Mouse (Mus musculus) stomach, adult 2 months (tissue): ENCODE data around the gene Ccdc115. TPM values are rescaled to one million over a fixed set of nuclear protein-coding genes. Genes with fewer than 3 reads are reported as not detected.

Experiments used
- polyA plus RNA-seq: library from polyadenylated mRNA; depleted of rRNA; stranded (reverse); fragments of >200 nt; gene quantifications from 2 replicates; pipeline ENCODE4 v1.2.3, GENCODE M21; 2012; rRNA removed

The Ccdc115 gene
- 5.8 and 7.5 TPM in 2 replicates for polyA plus RNA-seq

DNA sequence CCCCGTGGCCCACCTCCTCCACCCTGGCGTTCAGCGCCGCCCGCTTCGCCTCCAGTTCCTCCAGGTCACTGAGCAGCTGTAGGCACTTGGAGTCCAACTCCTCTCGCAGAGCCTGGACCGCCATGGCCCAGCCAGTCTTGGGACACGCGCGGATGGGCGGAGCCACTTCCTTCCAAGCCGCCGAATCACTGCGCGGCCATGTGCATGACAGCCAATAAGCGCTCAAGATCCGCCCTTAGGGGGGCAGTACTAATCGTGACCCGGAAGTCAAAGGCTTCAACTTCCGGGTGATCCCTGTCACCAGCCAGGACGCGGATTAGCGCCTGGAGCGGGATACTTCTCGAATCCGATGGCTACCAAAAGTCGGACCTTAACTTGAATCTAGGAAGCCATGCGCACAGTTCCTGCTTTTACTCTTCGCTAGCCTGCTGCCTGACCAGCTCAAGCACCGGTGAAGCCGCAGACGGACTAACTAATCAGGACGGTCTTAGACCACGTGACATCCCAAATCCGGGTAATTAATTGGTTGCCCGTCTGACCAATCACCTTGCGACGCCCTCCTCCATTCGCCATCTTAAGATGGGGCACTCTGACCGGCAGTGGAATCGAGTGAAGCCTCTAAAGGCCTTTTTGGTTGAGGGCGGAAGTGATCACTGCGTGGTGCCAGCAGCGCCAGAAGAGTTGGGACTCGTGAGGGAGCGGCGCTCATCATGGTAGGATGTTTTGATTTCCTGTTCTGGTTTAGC, at the start of gene Ccdc115, which contains the start of gene Imp4:
Ccdc115 (minus strand) TSS at position 458 of the 746 bp plus-strand sequence.
Imp4 (plus strand) TSS at position 637 of the 746 bp plus-strand sequence.

DNA sequence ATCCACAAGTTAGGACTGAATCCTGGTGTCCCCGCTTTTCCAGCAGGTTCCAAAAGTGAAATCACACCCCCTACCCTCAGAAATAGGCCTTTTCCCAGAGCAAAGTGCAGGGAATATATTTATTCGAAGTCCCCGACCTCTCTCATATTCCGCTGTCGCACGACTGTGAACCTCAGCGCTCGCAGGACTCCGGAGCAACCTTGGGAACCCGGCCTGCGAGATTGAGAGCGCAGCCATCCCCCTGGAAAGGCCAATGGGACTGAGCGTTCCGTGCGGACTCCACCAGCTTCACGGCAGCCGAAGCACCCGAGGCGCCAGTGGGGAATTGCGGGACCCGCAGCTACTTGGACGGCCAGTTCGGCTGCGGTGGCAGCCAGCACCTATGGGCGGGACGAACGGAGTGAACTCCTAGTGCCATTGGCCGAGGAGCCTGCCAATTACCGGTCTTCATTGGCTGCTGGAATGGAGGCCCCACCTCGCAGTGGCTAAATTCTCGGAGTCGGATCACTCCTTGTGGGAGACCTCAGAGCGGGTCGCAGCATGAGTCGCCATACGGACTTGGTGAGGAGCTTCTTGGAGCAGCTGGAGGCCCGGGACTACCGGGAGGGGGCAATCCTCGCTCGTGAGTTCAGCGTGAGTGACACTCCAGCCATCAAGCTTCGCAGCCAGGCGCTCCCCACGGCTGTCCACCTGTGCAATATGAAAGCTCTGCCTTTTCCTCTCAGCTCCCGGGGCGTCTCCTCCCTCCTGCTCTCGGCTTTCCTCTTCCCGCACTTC, 20.0 kb upstream of the Ccdc115 start, which contains the start of gene Ptpn18:
Ptpn18 (plus strand) TSS at position 479 of the 777 bp plus-strand sequence.

Other genes starting within 250 kb of the Ccdc115 start
- gene Imp4, start 179 bp upstream of the Ccdc115 start, polyA plus RNA-seq, result 13.2 and 18.5 TPM in 2 replicates
- 94.7 and 222 TPM in 2 replicates for gene Ptpn18, start 20.1 kb upstream of the Ccdc115 start, polyA plus RNA-seq
- not detected in 2 replicates for gene Prss39, start 58.7 kb upstream of the Ccdc115 start, polyA plus RNA-seq
- not detected in 2 replicates for gene Cfc1, start 96.0 kb upstream of the Ccdc115 start, polyA plus RNA-seq
- not detected in 2 replicates for gene Prss40, start 121.3 kb upstream of the Ccdc115 start, polyA plus RNA-seq
- 0.01 TPM in 1 of 2 replicates, not detected in the other for gene Amer3, start 140.0 kb upstream of the Ccdc115 start, polyA plus RNA-seq